Mouse (Mus musculus) neural tube, embryonic 15.5 days (tissue): ENCODE results near the gene Gkn2. TPM values are rescaled to one million over a fixed set of nuclear protein-coding genes. Genes with fewer than 3 reads are reported as not detected.

Source experiments
- ATAC-seq: fragments of 200-750 bp; cut with Nextera tagmentation; 2 replicates; pipeline ENCODE4 v1.8.0; 2017; ENCODE audit warnings: mild to moderate bottlenecking, moderate TSS enrichment, moderate library complexity; ENCODE audit not compliant: low FRiP score
- H3K27ac ChIP-seq: fragments of 300-500 bp; sonication (generic); replicated peaks from 2 replicates; pipeline ENCODE4 v1.5.1; 2015; ENCODE audit warnings: mild to moderate bottlenecking, inconsistent platforms
- H3K27me3 ChIP-seq: fragments of 300-500 bp; sonication (generic); replicated peaks from 2 replicates; pipeline ENCODE4 v1.6.1; 2015; ENCODE audit warnings: inconsistent platforms
- H3K36me3 ChIP-seq: fragments of 300-500 bp; sonication (generic); 2 replicates; pipeline ENCODE4 v1.6.1; 2015; ENCODE audit warnings: inconsistent platforms
- H3K4me1 ChIP-seq: fragments of 300-500 bp; sonication (generic); 2 replicates; pipeline ENCODE4 v1.6.1; 2015; ENCODE audit warnings: inconsistent platforms
- H3K4me2 ChIP-seq: fragments of 300-500 bp; sonication (generic); 2 replicates; pipeline ENCODE4 v1.6.1; 2015; ENCODE audit warnings: inconsistent platforms, mild to moderate bottlenecking, moderate library complexity
- H3K4me3 ChIP-seq: fragments of 300-500 bp; sonication (generic); replicated peaks from 2 replicates; pipeline ENCODE4 v1.5.1; 2015; ENCODE audit warnings: mild to moderate bottlenecking, inconsistent platforms
- H3K9ac ChIP-seq: fragments of 300-500 bp; sonication (generic); replicated peaks from 2 replicates; pipeline ENCODE4 v1.6.1; 2015; ENCODE audit warnings: mild to moderate bottlenecking, inconsistent platforms
- H3K9me3 ChIP-seq: fragments of 300-500 bp; sonication (generic); replicated peaks from 2 replicates; pipeline ENCODE4 v1.6.1; 2016; ENCODE audit warnings: inconsistent platforms
- WGBS: fragments of 180-500 bp; shearing (Covaris S2); methylation state at CpG from one replicate; pipeline ENCODE4 v1.1.7; 2015; ENCODE audit warnings: mixed read lengths; 5-methylcytosine and 5-hydroxymethylcytosine counted together
- polyA plus RNA-seq: library from polyadenylated mRNA; unstranded; fragments of >200 nt; fragmentation: Nextera tagmentation; extraction: Ambion mirVana; gene quantifications from 2 replicates; pipeline ENCODE4 v1.2.1, GENCODE M21; 2015

Gene Gkn2
- polyA plus RNA-seq, 1 experiment from 2014 or later, result not detected

DNA sequence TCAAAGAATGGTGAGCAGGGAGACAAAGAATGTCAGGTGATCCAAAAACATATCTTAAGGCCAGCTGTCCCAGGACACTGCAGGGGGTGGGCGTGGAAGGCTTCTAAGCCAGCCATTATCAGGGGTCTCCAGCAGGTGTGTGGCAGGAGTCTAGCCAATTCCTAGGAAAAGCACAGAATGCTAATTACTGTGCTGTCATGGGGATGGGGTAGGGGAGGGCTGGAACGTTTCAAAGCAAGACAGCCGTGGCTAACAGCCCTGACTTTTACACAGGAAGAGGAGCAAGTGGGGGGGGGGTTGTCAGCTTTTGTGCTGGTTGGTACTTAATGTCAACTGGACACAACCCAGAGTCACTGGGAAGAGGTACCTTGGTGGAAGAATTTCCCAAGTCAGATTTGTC is 38.9 kb downstream of the Gkn2 start:
- H3K4me2 ChIP-seq, result no peak overlapping the region
- no peak overlapping the region for H3K9ac ChIP-seq
- no peak overlapping the region for H3K27ac ChIP-seq
- no peak for ATAC-seq
- no peaks in the 10 kb centered on the region for H3K36me3 ChIP-seq
- H3K27me3 ChIP-seq, result no peaks in the 10 kb centered on the region
- no peaks in the 10 kb centered on the region for H3K9me3 ChIP-seq
- peaks cover 6% of the 10 kb centered on the region; the same call in 1 of the 2 replicates for H3K4me1 ChIP-seq
- 13% methylated on average over 3 of the region's 3 CpGs for WGBS
- no peak overlapping the region for H3K4me3 ChIP-seq

DNA sequence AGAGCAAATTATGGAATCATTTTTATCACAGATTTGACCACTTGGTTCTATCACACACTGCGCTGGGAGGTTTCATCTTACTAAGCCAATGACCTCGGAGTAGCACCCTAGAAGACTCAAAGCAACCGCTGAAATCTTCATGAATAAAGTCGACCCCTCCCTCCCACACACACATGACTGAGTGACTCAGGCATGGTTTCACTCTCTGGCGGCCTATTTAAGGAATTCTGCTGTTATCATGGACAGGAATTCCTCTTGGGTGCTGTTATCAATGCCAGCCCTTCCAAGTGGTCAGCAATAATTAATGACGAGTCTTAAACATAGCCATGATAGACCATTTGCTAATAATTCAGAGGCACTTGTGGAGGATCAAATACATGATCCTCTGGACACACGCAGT is 49.1 kb downstream of the Gkn2 start:
- 88% methylated on average over 7 of the region's 7 CpGs for WGBS
- Histone ChIP-seq H3K9me3 (no peaks in the 10 kb centered on the region), H3K27ac (no peak overlapping the region), H3K27me3 (no peaks in the 10 kb centered on the region), H3K4me2 (no peak overlapping the region), H3K4me3 (no peak overlapping the region), H3K36me3 (no peaks in the 10 kb centered on the region), H3K4me1 (no peaks in the 10 kb centered on the region), H3K9ac (no peak overlapping the region)
- ATAC-seq, result no peak

- WGBS, result 44% methylated on average over 19 of the region's 19 CpGs
- Histone ChIP-seq H3K4me2 (peak overlapping the region; percentile 48), H3K9ac (no peak overlapping the region; the same call in 1 of the 2 replicates), H3K27me3 (no peaks in the 10 kb centered on the region), H3K9me3 (no peaks in the 10 kb centered on the region), H3K4me3 (peak overlapping the region; percentile 26), H3K36me3 (no peaks in the 10 kb centered on the region), H3K4me1 (no peaks in the 10 kb centered on the region), H3K27ac (no peak overlapping the region)
- ATAC-seq, result no peak
Measured at GRCm38 (mm10) chr6:87424037-87424816, 51.1 kb downstream of the Gkn2 start.

- no peaks in the 10 kb centered on the region for H3K4me1 ChIP-seq
- H3K9me3 ChIP-seq, result no peaks in the 10 kb centered on the region
- no peak overlapping the region for H3K9ac ChIP-seq
- no peak for ATAC-seq
- no peak overlapping the region for H3K4me3 ChIP-seq
- no peaks in the 10 kb centered on the region for H3K27me3 ChIP-seq
- H3K4me2 ChIP-seq, result no peak overlapping the region
- WGBS, result 80% methylated on average over 5 of the region's 5 CpGs
- H3K27ac ChIP-seq, result no peak overlapping the region
- no peaks in the 10 kb centered on the region for H3K36me3 ChIP-seq
Measured at GRCm38 (mm10) chr6:87426954-87427353, 53.8 kb downstream of the Gkn2 start.

GRCm38 (mm10) chr6:87427616-87428015 is 54.5 kb downstream of the Gkn2 start:
- no peak overlapping the region for H3K9ac ChIP-seq
- ATAC-seq, result no peak
- H3K36me3 ChIP-seq, result no peaks in the 10 kb centered on the region
- H3K4me2 ChIP-seq, result no peak overlapping the region
- WGBS, result 65% methylated on average over 8 of the region's 8 CpGs
- no peaks in the 10 kb centered on the region for H3K9me3 ChIP-seq
- H3K4me1 ChIP-seq, result no peaks in the 10 kb centered on the region
- no peak overlapping the region for H3K27ac ChIP-seq
- H3K4me3 ChIP-seq, result no peak overlapping the region
- no peaks in the 10 kb centered on the region for H3K27me3 ChIP-seq

DNA sequence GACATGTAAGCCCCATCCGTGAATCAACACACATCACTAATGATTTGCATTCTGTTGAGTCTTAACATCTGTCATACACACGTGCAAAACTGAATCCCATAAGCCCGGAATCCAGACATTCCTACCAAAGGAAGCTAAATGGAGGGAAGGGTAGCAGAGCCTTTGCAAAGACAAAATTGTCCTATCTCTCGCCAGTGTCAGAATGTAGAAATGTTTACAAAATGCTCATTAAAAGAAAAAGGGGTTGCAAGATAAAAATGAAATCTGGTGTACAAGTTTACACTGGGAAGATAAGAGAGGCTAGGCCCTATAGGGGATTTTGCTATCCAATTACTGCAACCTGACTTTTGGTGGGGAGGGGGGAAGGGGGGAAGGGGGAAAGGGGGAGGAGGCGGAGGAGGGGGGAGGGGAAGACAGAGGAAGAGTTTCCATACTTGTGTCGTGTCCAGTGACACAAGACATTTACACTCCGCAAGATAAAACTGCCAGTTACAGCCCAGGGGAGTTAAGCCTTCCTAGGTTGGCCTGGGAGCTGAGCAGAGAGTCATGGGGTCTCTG is 55.4 kb downstream of the Gkn2 start, which contains the start of gene Bmp10:
TSS of gene Bmp10 (plus strand) at position 508 of the 558 bp plus-strand sequence.
- H3K4me1 ChIP-seq, result no peaks in the 10 kb centered on the region
- no peaks in the 10 kb centered on the region for H3K36me3 ChIP-seq
- no peak within 1 kb of the TSS for H3K27ac ChIP-seq
- no peak within 1 kb of the TSS for H3K4me2 ChIP-seq
- no peak within 1 kb of the TSS for H3K9ac ChIP-seq
- WGBS, result 79% methylated on average over 7 of the region's 7 CpGs
- no peaks in the 10 kb centered on the region for H3K9me3 ChIP-seq
- ATAC-seq, result no peak
- no peak within 1 kb of the TSS for H3K4me3 ChIP-seq
- no peaks in the 10 kb centered on the region for H3K27me3 ChIP-seq

Other genes starting within 250 kb of the Gkn2 start
- gene Antxr1, start 37.5 kb upstream of the Gkn2 start, polyA plus RNA-seq, result 6.4 and 6.7 TPM in 2 replicates
- gene Gkn1, start 22.4 kb upstream of the Gkn2 start, polyA plus RNA-seq, result not detected in 2 replicates
- 0.42 and 0.57 TPM in 2 replicates for gene Gkn3, start 15.6 kb downstream of the Gkn2 start, polyA plus RNA-seq
- gene Bmp10, start 55.6 kb downstream of the Gkn2 start, polyA plus RNA-seq, result not detected in 2 replicates
- gene Arhgap25, start 159.9 kb downstream of the Gkn2 start, polyA plus RNA-seq, result 3.6 and 6.3 TPM in 2 replicates
- gene Prokr1, start 217.4 kb downstream of the Gkn2 start, polyA plus RNA-seq, result 3.0 and 3.9 TPM in 2 replicates